Mouse (Mus musculus): ENCODE measurements around the gene Snrnp35. TPM values are rescaled to one million over a fixed set of nuclear protein-coding genes. Genes with fewer than 3 reads are reported as not detected.
A peak's percentile ranks its signal among the peaks of the same experiment; 100 is the strongest.
"Not testable (repeated sequence)": the region's sequence is repeated elsewhere in the genome, so short reads cannot be mapped to it uniquely, and the experiment has no call there.

The Snrnp35 gene
- total RNA-seq, 2 experiments from 2014 or later = 3.8 to 10.6 TPM

- no peak for ATAC-seq (ENCODE audit: poor library complexity, severe bottlenecking)
These were observed 16.1 kb downstream of the Snrnp35 start for GRCm38 (mm10) chr5:124499001-124499400.

GRCm38 (mm10) chr5:124500037-124500436 lies 17.1 kb downstream of the Snrnp35 start:
- ATAC-seq (ENCODE audit: poor library complexity, severe bottlenecking) = not testable (repeated sequence)

DNA sequence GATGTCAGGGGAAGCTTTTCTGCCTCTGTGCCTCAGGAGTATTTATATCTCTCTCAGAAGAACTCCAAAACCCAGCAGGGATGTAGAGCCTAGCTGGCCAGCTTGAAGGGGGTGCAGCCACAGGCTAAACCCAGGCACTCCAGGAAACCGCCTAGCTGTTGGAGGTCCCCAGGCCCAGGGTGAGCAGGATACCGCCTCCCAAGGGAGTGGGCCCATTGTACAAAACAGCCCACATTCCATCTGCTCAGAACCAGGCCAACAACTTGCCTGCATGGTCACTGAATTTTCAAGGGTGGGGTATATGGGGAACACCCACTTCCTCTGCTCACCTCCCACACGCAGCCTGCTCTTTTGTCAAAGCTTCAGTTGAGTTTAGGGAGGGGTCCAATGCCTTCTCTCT lies 17.6 kb downstream of the Snrnp35 start:
- no peak for ATAC-seq (ENCODE audit: poor library complexity, severe bottlenecking)

DNA sequence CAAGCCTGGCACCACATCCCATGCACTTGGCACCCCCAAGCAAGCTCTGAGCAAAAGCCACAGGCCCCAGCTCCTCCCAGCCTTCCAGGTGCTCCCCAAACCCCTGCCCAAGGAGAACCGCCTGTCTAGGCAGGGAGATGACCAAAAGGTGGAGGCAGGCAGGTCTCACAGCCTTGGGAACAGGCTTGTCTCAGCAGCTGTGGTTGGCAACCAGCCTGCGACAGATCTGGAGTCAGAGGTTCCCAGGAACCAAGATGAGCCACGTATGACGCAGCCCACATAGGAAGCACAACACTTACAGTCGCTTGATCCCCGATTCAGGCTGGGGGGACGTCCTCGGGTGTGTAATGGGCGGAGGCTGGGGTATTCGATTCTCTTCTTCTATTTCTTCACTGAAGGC lies 18.6 kb downstream of the Snrnp35 start:
- ATAC-seq (ENCODE audit: poor library complexity, severe bottlenecking) = no peak

DNA sequence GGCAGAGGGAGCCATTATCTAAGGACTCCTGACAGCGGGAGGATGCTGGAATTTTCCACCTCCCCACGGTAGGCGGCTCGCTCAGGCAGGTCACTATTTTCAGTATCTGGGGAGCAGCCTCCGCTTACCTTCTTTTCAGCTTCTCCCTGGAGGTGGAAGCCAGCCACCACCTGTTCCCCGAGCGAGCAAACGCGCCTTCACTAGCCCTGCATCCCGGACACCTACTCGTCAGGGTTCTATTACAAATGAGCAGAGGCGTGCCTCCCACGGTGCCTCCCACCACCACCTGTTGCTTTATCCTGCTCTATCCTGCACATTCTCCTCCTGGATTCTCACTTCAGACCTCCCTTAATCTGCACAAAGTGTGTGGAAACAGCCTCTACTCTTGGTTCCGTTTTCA lies 20.8 kb downstream of the Snrnp35 start:
- ATAC-seq (ENCODE audit: poor library complexity, severe bottlenecking) = no peak

DNA sequence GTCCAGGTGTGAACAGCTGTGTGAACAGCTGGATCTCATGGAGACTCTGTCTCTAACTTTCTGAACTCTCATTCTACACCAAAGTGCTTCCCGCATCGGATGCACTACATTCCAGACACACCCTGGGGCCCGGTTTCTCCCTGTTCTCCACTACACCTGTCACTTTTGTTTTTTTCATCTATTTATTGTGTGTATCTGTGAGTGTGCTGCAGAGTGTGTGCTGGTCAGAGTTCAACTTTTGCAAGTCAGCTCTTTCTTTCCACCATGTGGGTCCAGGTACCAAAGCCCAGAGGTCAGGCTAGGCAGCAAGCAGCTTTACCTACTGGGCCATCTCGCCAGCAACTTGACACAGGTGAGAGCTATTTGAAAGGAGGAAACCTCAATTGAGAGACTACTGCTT lies 22.3 kb downstream of the Snrnp35 start:
- no peak for ATAC-seq (ENCODE audit: poor library complexity, severe bottlenecking)

GRCm38 (mm10) chr5:124506731-124507359 lies 23.9 kb downstream of the Snrnp35 start:
- peak; percentile 91 for ATAC-seq (ENCODE audit: poor library complexity, severe bottlenecking)

DNA sequence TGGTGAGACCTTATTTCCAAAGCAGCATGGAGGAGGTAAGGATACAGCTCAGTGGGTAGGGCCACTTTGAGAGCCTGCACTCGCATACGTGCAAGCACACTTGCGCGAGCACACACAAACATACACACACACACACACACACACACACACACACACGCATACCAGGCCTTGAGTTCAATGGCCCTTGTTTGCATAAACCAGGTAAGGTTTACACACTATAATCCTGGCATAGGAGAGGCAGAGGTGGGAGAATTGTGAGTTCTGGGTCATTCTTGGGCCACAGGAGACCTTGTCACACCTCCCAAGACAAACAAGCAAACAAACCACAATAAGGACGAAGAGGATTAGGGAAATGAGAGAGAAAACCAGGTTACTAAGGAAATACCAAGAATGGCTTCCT lies 26.3 kb downstream of the Snrnp35 start:
- no peak for ATAC-seq (ENCODE audit: poor library complexity, severe bottlenecking)

GRCm38 (mm10) chr5:124509742-124510237 lies 26.9 kb downstream of the Snrnp35 start:
- ATAC-seq (ENCODE audit: poor library complexity, severe bottlenecking) = no peak

- no peak for ATAC-seq (ENCODE audit: poor library complexity, severe bottlenecking)
These were observed 27.7 kb downstream of the Snrnp35 start for GRCm38 (mm10) chr5:124510536-124511050.

DNA sequence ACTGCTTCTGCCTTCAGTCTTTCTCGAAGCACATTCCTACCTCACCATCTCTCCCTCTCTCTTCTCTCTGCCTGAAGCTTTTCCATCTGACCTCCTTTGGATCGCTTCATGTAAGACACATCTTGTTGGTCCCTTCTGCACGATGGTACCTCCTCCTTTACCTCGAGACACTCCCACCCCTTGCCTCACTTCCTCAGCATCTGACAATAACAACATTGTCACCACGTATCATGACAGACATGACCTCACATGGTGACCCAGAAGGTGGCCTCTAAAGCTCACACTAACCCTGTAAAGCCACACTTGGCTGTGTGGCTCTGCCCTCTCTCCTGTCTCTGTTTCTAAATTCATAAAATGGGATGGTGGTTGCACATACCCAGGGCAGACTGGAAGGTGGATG lies 32.9 kb downstream of the Snrnp35 start:
- ATAC-seq (ENCODE audit: poor library complexity, severe bottlenecking) = peak; percentile 54

- no peak for ATAC-seq (ENCODE audit: poor library complexity, severe bottlenecking)
These were observed 35.7 kb downstream of the Snrnp35 start for GRCm38 (mm10) chr5:124518648-124519047.

GRCm38 (mm10) chr5:124521588-124521987 lies 38.7 kb downstream of the Snrnp35 start:
- peak; percentile 56 for ATAC-seq (ENCODE audit: poor library complexity, severe bottlenecking)

DNA sequence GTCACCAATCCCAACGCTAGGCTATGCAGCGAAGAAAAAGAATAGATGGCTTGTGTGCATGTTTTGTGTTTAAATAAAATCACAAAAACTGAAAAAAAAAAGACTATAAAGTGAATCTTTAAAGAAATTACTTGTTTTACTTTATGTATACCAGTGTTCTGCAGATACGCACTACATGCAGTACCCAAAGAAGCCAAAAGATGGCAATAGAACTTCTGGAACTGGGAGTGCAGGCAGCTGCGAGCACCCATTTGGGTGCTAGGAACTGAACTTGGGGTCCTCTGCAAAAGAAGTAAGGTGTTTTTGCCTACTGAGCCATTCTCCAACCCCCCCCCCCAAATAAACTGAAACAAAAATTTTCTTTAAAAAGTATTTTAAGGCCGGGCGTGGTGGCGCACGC lies 40.1 kb downstream of the Snrnp35 start:
- no peak for ATAC-seq (ENCODE audit: poor library complexity, severe bottlenecking)

GRCm38 (mm10) chr5:124524943-124525342 lies 42.0 kb downstream of the Snrnp35 start:
- ATAC-seq (ENCODE audit: poor library complexity, severe bottlenecking) = no peak

GRCm38 (mm10) chr5:124528351-124528750 lies 45.4 kb downstream of the Snrnp35 start:
- ATAC-seq (ENCODE audit: poor library complexity, severe bottlenecking) = no peak

- ATAC-seq (ENCODE audit: poor library complexity, severe bottlenecking) = no peak
These were observed 45.9 kb downstream of the Snrnp35 start for GRCm38 (mm10) chr5:124528791-124529190.

- ATAC-seq (ENCODE audit: poor library complexity, severe bottlenecking) = no peak
These were observed 46.3 kb downstream of the Snrnp35 start for GRCm38 (mm10) chr5:124529191-124529651.

- peak; percentile 60 for ATAC-seq (ENCODE audit: poor library complexity, severe bottlenecking)
These were observed 46.8 kb downstream of the Snrnp35 start for GRCm38 (mm10) chr5:124529697-124530096.

DNA sequence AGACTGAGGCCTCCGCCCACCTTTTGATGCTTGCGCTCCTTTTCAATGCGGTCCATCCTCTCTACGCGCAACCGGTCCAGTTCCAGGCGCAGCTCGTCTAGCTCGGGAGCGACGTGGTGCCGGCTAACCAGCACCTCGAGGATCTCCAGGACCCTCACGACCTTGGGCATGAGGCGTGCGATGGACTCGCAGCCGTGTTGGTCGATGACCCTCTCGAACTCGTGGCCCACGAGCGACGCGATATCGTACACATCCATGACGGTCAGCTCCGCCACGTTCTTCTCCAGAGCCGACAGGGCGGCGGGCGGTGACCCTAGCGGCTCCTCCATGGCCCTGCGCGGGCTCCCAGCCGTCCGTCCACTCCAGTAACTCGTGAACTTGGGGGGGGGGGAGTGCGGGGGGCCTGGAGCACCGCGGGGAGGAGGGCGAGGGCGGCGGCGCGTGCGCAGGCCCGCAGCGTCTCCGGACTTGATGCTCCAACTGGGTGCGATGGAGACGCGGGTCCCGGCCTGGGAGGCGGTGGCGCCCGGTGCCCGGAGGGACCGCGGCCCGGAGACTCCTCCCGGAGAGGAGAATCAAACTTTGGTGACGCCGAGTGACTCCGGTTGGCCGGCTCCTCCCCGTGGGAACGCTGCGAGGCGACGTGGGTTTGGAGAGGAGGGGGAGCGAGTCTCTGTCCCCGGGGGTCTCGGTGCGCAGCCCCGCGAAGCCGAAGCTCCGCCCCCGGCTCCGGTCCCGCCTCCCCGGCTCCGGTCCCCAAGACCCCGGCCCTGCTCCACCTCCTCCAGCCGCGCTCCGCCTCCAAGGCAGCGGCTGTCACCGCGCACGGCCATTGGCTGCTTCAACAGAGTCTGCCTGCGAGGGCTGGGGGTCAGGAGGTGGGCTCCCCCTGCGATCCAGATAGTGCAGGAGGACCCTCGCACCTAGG lies 48.0 kb downstream of the Snrnp35 start, which contains the start of gene Rilpl1:
Gene Rilpl1 (minus strand): TSS at position 737 of the 928 bp plus-strand sequence.
- ATAC-seq (ENCODE audit: poor library complexity, severe bottlenecking) = peak; percentile 56

GRCm38 (mm10) chr5:124531583-124531930 lies 48.6 kb downstream of the Snrnp35 start:
- no peak for ATAC-seq (ENCODE audit: poor library complexity, severe bottlenecking)

DNA sequence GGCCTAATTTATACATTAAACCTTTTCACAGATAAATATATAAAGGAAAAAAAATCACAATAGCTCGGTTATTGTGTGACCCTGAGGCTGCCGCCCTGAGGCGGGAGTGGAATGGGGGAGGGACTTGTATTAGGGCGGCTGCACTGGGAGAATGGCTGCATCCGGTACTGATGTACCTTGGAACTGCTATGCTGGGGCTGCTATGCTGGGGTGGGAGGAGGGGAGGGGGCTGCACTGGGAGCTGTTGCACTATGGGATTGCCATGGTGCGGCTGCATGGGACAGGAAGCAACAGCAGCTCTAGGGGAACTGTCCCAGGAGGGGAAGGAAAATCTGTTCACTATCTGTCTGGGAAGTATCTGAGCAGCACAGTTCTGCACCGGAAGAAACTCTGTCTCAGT lies 49.5 kb downstream of the Snrnp35 start:
- no peak for ATAC-seq (ENCODE audit: poor library complexity, severe bottlenecking)
